Mouse (Mus musculus) midbrain, embryonic 14.5 days (tissue): ENCODE measurements at regions not wholly inside any gene's neighbourhood (a gene's known extent, or its start where the extent isn't known, plus 50 kb on each side); places are given as distances from the start of the nearest gene placed in this dataset.
"Not testable (repeated sequence)": the region's sequence is repeated elsewhere in the genome, so short reads cannot be mapped to it uniquely, and the experiment has no call there.

ENCODE experiments used
- ATAC-seq: fragments of 200-750 bp; cut with Nextera tagmentation; 2 replicates; pipeline ENCODE4 v1.8.0; 2017; ENCODE audit warnings: moderate number of reproducible peaks, moderate library complexity; ENCODE audit not compliant: low FRiP score, low TSS enrichment
- DNase-seq: peaks from one replicate; pipeline ENCODE4 v3.0.0-alpha.2; 2015
- H3K27ac ChIP-seq: fragments of 300-500 bp; sonication (generic); replicated peaks from 2 replicates; pipeline ENCODE4 v1.5.1; 2014; ENCODE audit warnings: mild to moderate bottlenecking, low read depth, low read length, moderate library complexity
- H3K27me3 ChIP-seq: fragments of 300-500 bp; sonication (generic); 2 replicates; pipeline ENCODE4 v1.6.1; 2014; ENCODE audit warnings: low read length, control low read depth, mixed read lengths; ENCODE audit not compliant: control insufficient read depth, insufficient read depth
- H3K36me3 ChIP-seq: fragments of 300-500 bp; sonication (generic); 2 replicates; pipeline ENCODE4 v1.6.1; 2014; ENCODE audit warnings: low read length, control low read depth; ENCODE audit not compliant: control insufficient read depth, insufficient read depth
- H3K4me1 ChIP-seq: fragments of 300-500 bp; sonication (generic); 2 replicates; pipeline ENCODE4 v1.6.1; 2014; ENCODE audit warnings: mild to moderate bottlenecking, antibody characterized with exemption, low read length, control low read depth; ENCODE audit not compliant: control insufficient read depth, insufficient read depth
- H3K4me2 ChIP-seq: fragments of 300-500 bp; sonication (generic); 2 replicates; pipeline ENCODE4 v1.6.1; 2014; ENCODE audit warnings: mild to moderate bottlenecking, low read length, moderate library complexity
- H3K4me3 ChIP-seq: fragments of 300-500 bp; sonication (generic); replicated peaks from 2 replicates; pipeline ENCODE4 v1.5.1; 2014; ENCODE audit warnings: low read depth, low read length
- H3K9ac ChIP-seq: fragments of 300-500 bp; sonication (generic); replicated peaks from 2 replicates; pipeline ENCODE4 v1.6.1; 2014; ENCODE audit warnings: mild to moderate bottlenecking, low read length, moderate library complexity
- H3K9me3 ChIP-seq: fragments of 300-500 bp; sonication (generic); 2 replicates; pipeline ENCODE4 v1.6.1; 2016; ENCODE audit warnings: low read length, control low read depth, mixed read lengths; ENCODE audit not compliant: control insufficient read depth
- WGBS: fragments of 180-500 bp; shearing (Covaris S2); extraction: QIAGEN DNeasy Blood & Tissue Kit; methylation state at CpG from one replicate; pipeline ENCODE4 v1.1.7; 2014; 5-methylcytosine and 5-hydroxymethylcytosine counted together

GRCm38 (mm10) chr6:68834633-68835032 is 1299.0 kb upstream of the Tacstd2 start:
- Histone ChIP-seq H3K4me2 (no peak overlapping the region), H3K9ac (no peak overlapping the region), H3K36me3 (no peaks in the 10 kb centered on the region), H3K9me3 (no peaks in the 10 kb centered on the region), H3K4me1 (no peaks in the 10 kb centered on the region), H3K4me3 (no peak overlapping the region), H3K27me3 (no peaks in the 10 kb centered on the region), H3K27ac (no peak overlapping the region)
- DNase-seq (no peak), ATAC-seq (no peak)
- WGBS: 83% methylated on average over 4 of the region's 4 CpGs

DNA sequence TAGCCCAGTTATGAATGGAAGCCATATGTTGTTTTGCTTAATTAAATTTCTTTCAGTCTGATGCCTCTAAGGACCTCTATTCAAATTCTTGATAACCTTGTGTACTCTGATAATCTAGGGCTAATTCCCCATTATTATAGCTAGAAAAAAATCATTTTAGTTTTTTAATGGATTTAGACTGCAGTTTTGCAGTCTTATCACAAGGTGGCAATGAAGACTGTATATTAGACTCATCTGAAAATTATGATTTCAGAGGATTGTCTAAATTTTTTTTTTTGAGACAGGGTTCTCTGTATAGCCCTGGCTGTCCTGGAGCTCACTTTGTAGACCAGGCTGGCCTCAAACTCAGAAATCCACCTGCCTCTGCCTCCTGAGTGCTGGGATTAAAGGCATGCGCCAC is 1292.9 kb upstream of the Tacstd2 start:
- not testable (repeated sequence) for ATAC-seq, H3K9ac ChIP-seq, H3K27me3 ChIP-seq, DNase-seq, H3K27ac ChIP-seq, H3K4me3 ChIP-seq, H3K36me3 ChIP-seq, H3K9me3 ChIP-seq, H3K4me1 ChIP-seq, H3K4me2 ChIP-seq
- 96% methylated on average over 1 of the region's 1 CpGs for WGBS

DNA sequence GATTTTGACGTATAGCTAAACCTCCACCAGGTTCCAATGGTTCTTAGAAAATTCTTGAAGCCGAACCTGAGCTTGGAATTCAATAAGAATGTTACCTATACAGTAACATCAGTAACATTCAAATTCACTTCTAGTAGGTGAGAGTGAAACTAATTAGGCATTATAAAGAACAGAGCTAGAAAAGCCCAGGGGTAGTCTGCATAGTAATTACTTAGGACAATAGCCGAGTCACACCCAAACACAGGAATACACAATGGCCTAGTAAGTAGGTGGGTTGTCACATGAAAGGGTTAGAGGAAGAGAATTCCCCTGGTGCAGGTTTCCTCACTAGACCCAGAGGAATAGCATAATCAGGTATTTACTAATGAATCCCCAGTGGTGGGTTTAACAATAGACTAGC is 1277.8 kb upstream of the Tacstd2 start:
- 83% methylated on average over 3 of the region's 3 CpGs for WGBS
- Histone ChIP-seq H3K4me3 (no peak overlapping the region), H3K4me2 (no peak overlapping the region), H3K9me3 (no peaks in the 10 kb centered on the region), H3K36me3 (no peaks in the 10 kb centered on the region), H3K27me3 (no peaks in the 10 kb centered on the region), H3K9ac (no peak overlapping the region), H3K27ac (no peak overlapping the region), H3K4me1 (no peaks in the 10 kb centered on the region)
- DNase-seq: no peak
- no peak for ATAC-seq

- 91% methylated on average over 16 of the region's 19 CpGs for WGBS
- H3K27ac ChIP-seq, H3K36me3 ChIP-seq, H3K4me2 ChIP-seq, H3K27me3 ChIP-seq, H3K4me1 ChIP-seq, H3K4me3 ChIP-seq, DNase-seq, H3K9me3 ChIP-seq, ATAC-seq, H3K9ac ChIP-seq: not testable (repeated sequence)
These were observed 1263.6 kb upstream of the Tacstd2 start for GRCm38 (mm10) chr6:68799205-68799604.

DNA sequence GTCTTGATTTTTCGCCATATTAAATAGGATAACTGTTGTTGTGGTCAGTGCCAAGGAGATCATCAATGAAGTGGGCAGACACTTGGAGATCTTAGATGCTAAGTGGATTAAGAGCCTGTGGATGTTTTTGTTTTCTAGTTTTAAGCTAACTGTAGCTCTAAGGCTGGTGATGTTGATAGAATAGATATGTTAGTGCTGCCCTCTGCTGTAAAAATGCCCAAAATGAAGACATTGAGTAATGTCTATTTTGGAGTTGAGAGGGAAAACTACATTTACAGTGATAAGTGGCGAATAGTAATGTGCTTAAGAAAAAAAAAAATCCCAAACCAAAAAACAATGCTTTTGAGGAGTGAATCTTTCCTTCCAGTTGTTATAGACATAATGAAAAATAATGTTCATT is 1235.9 kb upstream of the Tacstd2 start:
- DNase-seq (no peak), ATAC-seq (no peak)
- 73% methylated on average over 2 of the region's 2 CpGs for WGBS

GRCm38 (mm10) chr6:68750451-68750850 is 1214.9 kb upstream of the Tacstd2 start:
- no peak overlapping the region for H3K4me2 ChIP-seq
- no peaks in the 10 kb centered on the region for H3K36me3 ChIP-seq
- no peak overlapping the region for H3K9ac ChIP-seq
- H3K9me3 ChIP-seq: no peaks in the 10 kb centered on the region
- 91% methylated on average over 1 of the region's 1 CpGs for WGBS
- H3K4me3 ChIP-seq: no peak overlapping the region
- no peak for ATAC-seq
- no peak overlapping the region for H3K27ac ChIP-seq
- no peaks in the 10 kb centered on the region for H3K27me3 ChIP-seq
- H3K4me1 ChIP-seq: no peaks in the 10 kb centered on the region
- DNase-seq: no peak

More for the DNA sequence above, 1235.9 kb upstream of the Tacstd2 start:
- H3K4me2 ChIP-seq: no peak overlapping the region
- no peaks in the 10 kb centered on the region for H3K4me1 ChIP-seq
- H3K27ac ChIP-seq: no peak overlapping the region
- H3K36me3 ChIP-seq: no peaks in the 10 kb centered on the region
- H3K4me3 ChIP-seq: no peak overlapping the region
- H3K27me3 ChIP-seq: no peaks in the 10 kb centered on the region
- no peaks in the 10 kb centered on the region for H3K9me3 ChIP-seq
- H3K9ac ChIP-seq: no peak overlapping the region

GRCm38 (mm10) chr6:68749699-68750098 is 1214.1 kb upstream of the Tacstd2 start:
- H3K4me2 ChIP-seq: no peak overlapping the region
- ATAC-seq (no peak), DNase-seq (no peak)
- no peak overlapping the region for H3K27ac ChIP-seq
- H3K9me3 ChIP-seq: no peaks in the 10 kb centered on the region
- no peaks in the 10 kb centered on the region for H3K27me3 ChIP-seq
- WGBS: 80% methylated on average over 3 of the region's 3 CpGs
- H3K4me1 ChIP-seq: no peaks in the 10 kb centered on the region
- H3K9ac ChIP-seq: no peak overlapping the region
- no peaks in the 10 kb centered on the region for H3K36me3 ChIP-seq
- no peak overlapping the region for H3K4me3 ChIP-seq

DNA sequence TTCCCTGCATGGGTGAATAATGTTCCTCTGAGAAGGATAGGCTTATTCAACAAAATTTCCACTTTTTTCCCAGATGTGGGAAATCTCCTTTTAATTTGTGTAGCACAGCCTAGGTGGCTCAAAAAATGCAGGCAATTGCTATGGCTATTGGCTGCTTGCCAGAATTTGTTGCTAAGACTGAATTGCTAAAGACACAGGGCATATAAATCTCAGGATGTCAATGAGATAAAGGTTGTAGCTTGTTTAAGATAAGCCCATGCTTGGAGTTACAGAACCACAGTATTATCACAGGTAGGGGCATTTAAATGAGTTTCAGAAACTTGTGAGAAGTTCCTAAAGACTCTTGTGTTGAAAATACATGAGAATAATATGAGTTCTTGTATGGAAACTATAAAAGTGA is 1203.0 kb upstream of the Tacstd2 start:
- no peaks in the 10 kb centered on the region for H3K36me3 ChIP-seq
- H3K27ac ChIP-seq: no peak overlapping the region
- no peak overlapping the region for H3K4me3 ChIP-seq
- no peak overlapping the region for H3K4me2 ChIP-seq
- no peaks in the 10 kb centered on the region for H3K4me1 ChIP-seq
- DNase-seq (peak; percentile 2), ATAC-seq (no peak)
- H3K9ac ChIP-seq: no peak overlapping the region
- H3K27me3 ChIP-seq: no peaks in the 10 kb centered on the region
- no peaks in the 10 kb centered on the region for H3K9me3 ChIP-seq

DNA sequence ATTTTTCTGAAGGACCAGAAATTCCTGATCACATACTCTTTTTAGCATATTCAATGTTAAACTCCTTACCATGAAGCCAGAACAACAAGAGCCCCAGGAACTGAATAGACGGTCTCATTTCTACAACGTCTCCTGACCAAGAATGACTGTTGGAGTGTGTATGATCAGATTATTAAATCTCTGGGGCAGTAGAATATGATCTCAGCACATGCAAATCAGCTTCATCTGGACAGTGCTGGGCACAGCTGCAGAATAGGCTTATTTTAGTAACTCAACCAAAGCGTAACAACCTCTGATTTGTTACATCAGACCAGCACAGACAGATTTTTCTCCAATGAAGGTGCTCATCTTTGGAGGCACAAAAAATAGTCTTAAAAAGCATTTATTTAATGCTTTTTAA is 1201.1 kb upstream of the Tacstd2 start:
- Histone ChIP-seq H3K4me1 (no peaks in the 10 kb centered on the region), H3K9ac (no peak overlapping the region), H3K4me2 (no peak overlapping the region), H3K27ac (no peak overlapping the region), H3K36me3 (no peaks in the 10 kb centered on the region), H3K27me3 (no peaks in the 10 kb centered on the region), H3K9me3 (no peaks in the 10 kb centered on the region), H3K4me3 (no peak overlapping the region)
- DNase-seq (no peak), ATAC-seq (no peak)
- 83% methylated on average over 3 of the region's 3 CpGs for WGBS
